Mouse (Mus musculus) heart, adult 2 months (tissue): ENCODE results near the gene Topaz1. TPM values are rescaled to one million over a fixed set of nuclear protein-coding genes. Genes with fewer than 3 reads are reported as not detected.

Experiments
- DNase-seq, 2 experiments: peaks; one replicate each; pipeline ENCODE4 v3.0.0; 2021
- H3K27ac ChIP-seq: fragments of 200-600 bp; 2 replicates; pipeline ENCODE4 v1.8.1; 2022
- H3K27me3 ChIP-seq: fragments of 200-500 bp; 2 replicates; pipeline ENCODE4 v1.6.1; 2012; ENCODE audit warnings: mild to moderate bottlenecking, low read length, inconsistent platforms, mixed read lengths; ENCODE audit not compliant: control insufficient read depth, insufficient read depth
- H3K36me3 ChIP-seq: fragments of 200-500 bp; 2 replicates; pipeline ENCODE4 v1.6.1; 2012; ENCODE audit warnings: low read length, inconsistent platforms; ENCODE audit not compliant: control insufficient read depth, insufficient read depth
- H3K4me1 ChIP-seq: fragments of 200-500 bp; 2 replicates; pipeline ENCODE4 v1.6.1; 2011; ENCODE audit warnings: low read length; ENCODE audit not compliant: control insufficient read depth, insufficient read depth
- H3K4me3 ChIP-seq: fragments of 200-600 bp; 2 replicates; pipeline ENCODE4 v1.8.1; 2022
- H3K79me2 ChIP-seq: fragments of 200-500 bp; replicated peaks from 2 replicates; pipeline ENCODE4 v1.6.1; 2012; ENCODE audit warnings: mild to moderate bottlenecking, inconsistent platforms, low read length, moderate library complexity, mixed read lengths; ENCODE audit not compliant: control insufficient read depth, insufficient read depth
- H3K9ac ChIP-seq: fragments of 200-500 bp; 2 replicates; pipeline ENCODE4 v1.6.1; 2012; ENCODE audit warnings: low read depth, mild to moderate bottlenecking, control low read depth, inconsistent platforms, low read length, mixed read lengths
- CTCF ChIP-seq: fragments of 200-600 bp; IDR thresholded peaks from 2 replicates; pipeline ENCODE4 v1.8.1; 2022; ENCODE audit warnings: antibody characterized with exemption, mild to moderate bottlenecking, moderate library complexity
- EP300 ChIP-seq: fragments of 200-500 bp; IDR thresholded peaks from 2 replicates; pipeline ENCODE4 v1.6.1; 2011; ENCODE audit warnings: low read depth, low read length, control low read depth; ENCODE audit not compliant: insufficient read depth
- POLR2A ChIP-seq: fragments of 200-500 bp; IDR thresholded peaks from 2 replicates; pipeline ENCODE4 v1.6.1; 2011; ENCODE audit warnings: mild to moderate bottlenecking, low read depth, low read length, control low read depth; ENCODE audit not compliant: insufficient read depth
- WGBS: fragments of 180-500 bp; shearing (Covaris S2); methylation state at CpG from one replicate; pipeline ENCODE4 v1.1.7; 2018; 5-methylcytosine and 5-hydroxymethylcytosine counted together
- intact Hi-C: fragments of 180-260 bp; cut with DNase I; formaldehyde crosslinking; loops from one replicate; pipeline ENCODE4 v1.15.1; 2025
- polyA plus RNA-seq: library from polyadenylated mRNA; depleted of rRNA; stranded (reverse); fragments of >200 nt; gene quantifications from 2 replicates; pipeline ENCODE4 v1.2.3, GENCODE M21; 2012
- total RNA-seq, 2 experiments: library from RNA; stranded (reverse); gene quantifications; 2 replicates each; pipeline ENCODE4 v1.2.3; 2021

Gene Topaz1
- total and polyA plus RNA-seq, 3 experiments, result not detected

- H3K4me3 ChIP-seq, result no peak overlapping the region
- no peaks in the 10 kb centered on the region for H3K79me2 ChIP-seq
- intact Hi-C loops, result loop anchor here (1.0 to 10.0 kb wide), 3 partner anchors 148 to 517 kb away; partner anchors contain the start of gene Zkscan7
- no peak overlapping the region for H3K27ac ChIP-seq
- no peaks in the 10 kb centered on the region for H3K4me1 ChIP-seq
- no peak overlapping the region for H3K9ac ChIP-seq
- H3K36me3 ChIP-seq, result no peaks in the 10 kb centered on the region
- H3K27me3 ChIP-seq, result no peaks in the 10 kb centered on the region
- 8% methylated on average over 4 of the region's 4 CpGs for WGBS
- DNase-seq, result peak; percentile 20 to 26
- TF ChIP-seq EP300 (no peak), POLR2A (no peak), CTCF (peak; percentile 86)
Observed at GRCm38 (mm10) chr9:122736742-122737141, 10.4 kb upstream of the Topaz1 start.

GRCm38 (mm10) chr9:122745879-122746278 lies 1.3 kb upstream of the Topaz1 start:
- no peak overlapping the region for H3K4me3 ChIP-seq
- TF ChIP-seq POLR2A (no peak), EP300 (no peak), CTCF (no peak)

DNA sequence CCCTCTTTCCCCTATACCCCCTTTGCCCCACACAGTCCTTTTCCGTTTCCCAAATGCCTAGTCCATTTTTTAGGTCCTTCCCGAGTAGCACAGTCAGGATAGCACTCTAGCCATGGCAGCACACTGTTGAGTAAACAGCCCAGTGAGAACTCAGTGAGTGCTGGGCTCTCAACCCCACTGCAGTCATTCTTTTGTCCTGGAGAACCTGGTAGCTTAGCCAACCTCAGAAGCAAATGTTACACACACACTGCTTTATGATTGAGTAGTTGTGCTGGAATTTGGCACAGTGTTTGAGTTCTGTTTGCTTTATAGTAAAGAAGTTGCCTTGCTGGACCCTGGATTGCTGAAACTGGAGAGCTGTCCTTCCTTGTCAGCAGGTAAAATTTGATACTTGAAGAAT lies 10.5 kb downstream of the Topaz1 start:
- intact Hi-C loops, result no loop called here
- no peak for DNase-seq
- H3K4me1 ChIP-seq, result no peaks in the 10 kb centered on the region

More at GRCm38 (mm10) chr9:122745879-122746278, 1.3 kb upstream of the Topaz1 start:
- Histone ChIP-seq H3K27ac (no peak overlapping the region), H3K4me1 (no peaks in the 10 kb centered on the region), H3K36me3 (no peaks in the 10 kb centered on the region), H3K9ac (no peak overlapping the region), H3K79me2 (no peaks in the 10 kb centered on the region), H3K27me3 (no peaks in the 10 kb centered on the region)
- 79% methylated on average over 1 of the region's 1 CpGs for WGBS
- no peak for DNase-seq
- intact Hi-C loops, result no loop called here

DNA sequence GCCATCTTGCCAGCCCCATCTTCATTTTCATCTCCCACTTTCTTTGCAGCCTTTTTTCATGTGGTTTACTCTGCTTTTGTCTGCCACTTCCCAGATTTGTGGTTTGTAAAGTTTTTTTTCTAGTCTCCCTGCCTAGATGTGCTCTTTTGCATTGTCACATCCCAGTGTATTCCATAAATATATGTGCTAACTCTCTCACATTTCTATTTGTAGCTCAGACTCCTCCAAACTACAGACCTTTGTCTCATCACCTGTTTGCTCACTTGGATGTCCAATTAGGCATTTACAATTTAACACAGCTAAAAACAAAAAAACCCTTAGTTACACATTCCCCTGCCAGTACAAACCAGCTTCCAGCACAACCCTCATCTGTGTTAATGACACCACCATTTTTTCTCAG lies 13.0 kb downstream of the Topaz1 start:
- TF ChIP-seq CTCF, result no peak
- no peak for TF ChIP-seq EP300
- no peak for TF ChIP-seq POLR2A
- DNase-seq, result no peak
- no peaks in the 10 kb centered on the region for H3K36me3 ChIP-seq
- no peaks in the 10 kb centered on the region for H3K27me3 ChIP-seq
- H3K27ac ChIP-seq, result no peak overlapping the region
- H3K4me3 ChIP-seq, result no peak overlapping the region
- intact Hi-C loops, result no loop called here
- H3K4me1 ChIP-seq, result no peaks in the 10 kb centered on the region
- no peaks in the 10 kb centered on the region for H3K79me2 ChIP-seq
- H3K9ac ChIP-seq, result no peak overlapping the region

More for the DNA sequence above, 10.5 kb downstream of the Topaz1 start:
- H3K27me3 ChIP-seq, result no peaks in the 10 kb centered on the region
- no peak overlapping the region for H3K9ac ChIP-seq
- 63% methylated on average over 2 of the region's 2 CpGs for WGBS
- no peak overlapping the region for H3K4me3 ChIP-seq
- H3K27ac ChIP-seq, result no peak overlapping the region
- TF ChIP-seq POLR2A (no peak), CTCF (no peak), EP300 (no peak)
- no peaks in the 10 kb centered on the region for H3K79me2 ChIP-seq
- no peaks in the 10 kb centered on the region for H3K36me3 ChIP-seq

DNA sequence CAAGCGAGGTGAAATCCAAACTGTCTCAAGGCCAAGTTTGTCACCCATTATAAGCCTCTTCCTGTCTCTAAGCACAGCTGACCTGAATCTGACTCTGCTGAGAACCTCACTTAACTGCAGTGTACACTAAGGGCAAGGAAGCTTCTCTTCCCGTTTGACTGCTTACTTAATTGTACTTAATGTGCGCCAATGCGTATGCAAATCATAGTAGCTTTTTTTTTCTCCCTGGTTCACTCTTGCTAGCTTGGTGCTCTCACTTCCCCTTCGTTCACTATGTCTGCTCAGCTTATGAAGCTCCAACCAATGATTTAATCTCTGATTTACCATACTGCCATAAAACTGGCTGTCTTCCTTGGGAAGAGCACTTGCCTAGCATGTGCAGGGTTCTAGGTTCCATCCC lies 38.1 kb downstream of the Topaz1 start:
- Histone ChIP-seq H3K9ac (no peak overlapping the region), H3K4me3 (no peak overlapping the region), H3K36me3 (no peaks in the 10 kb centered on the region), H3K27ac (no peak overlapping the region), H3K27me3 (no peaks in the 10 kb centered on the region), H3K4me1 (no peaks in the 10 kb centered on the region), H3K79me2 (no peaks in the 10 kb centered on the region)
- intact Hi-C loops, result no loop called here
- no peak for TF ChIP-seq EP300
- no peak for TF ChIP-seq CTCF
- TF ChIP-seq POLR2A, result no peak
- DNase-seq, result no peak
- WGBS, result 65% methylated on average over 5 of the region's 5 CpGs

- Histone ChIP-seq H3K36me3 (no peaks in the 10 kb centered on the region), H3K27me3 (no peaks in the 10 kb centered on the region), H3K4me1 (no peaks in the 10 kb centered on the region), H3K4me3 (no peak overlapping the region), H3K79me2 (no peaks in the 10 kb centered on the region), H3K27ac (no peak overlapping the region), H3K9ac (no peak overlapping the region)
- no peak for TF ChIP-seq CTCF
- no peak for TF ChIP-seq EP300
- DNase-seq, result no peak
- intact Hi-C loops, result no loop called here
- WGBS, result 83% methylated on average over 1 of the region's 1 CpGs
Observed at GRCm38 (mm10) chr9:122786534-122786933, 39.4 kb downstream of the Topaz1 start.
